Mouse (Mus musculus) C2C12 (cell line): ENCODE results near the gene Kif3c. TPM values are rescaled to one million over a fixed set of nuclear protein-coding genes. Genes with fewer than 3 reads are reported as not detected.

ENCODE experiments used
- H3K27me3 ChIP-seq: one replicate; pipeline ENCODE4 v1.6.1; 2011; ENCODE audit not compliant: control insufficient read depth, insufficient read depth, insufficient read length
- H3K36me3 ChIP-seq: one replicate; pipeline ENCODE4 v1.6.1; 2011; ENCODE audit not compliant: control insufficient read depth, insufficient read depth
- H3K4me3 ChIP-seq: one replicate; pipeline ENCODE4 v1.5.1; 2011; ENCODE audit warnings: mild to moderate bottlenecking, control low read depth; ENCODE audit not compliant: poor library complexity, insufficient read depth, severe bottlenecking
- H3K79me2 ChIP-seq: one replicate; pipeline ENCODE4 v1.6.1; 2011; ENCODE audit not compliant: control insufficient read depth, insufficient read depth
- H3K79me3 ChIP-seq: one replicate; pipeline ENCODE4 v1.6.1; 2011; ENCODE audit warnings: low read depth, control low read depth
- H3ac ChIP-seq: one replicate; pipeline ENCODE3; 2011; ENCODE audit warnings: low read depth; ENCODE audit not compliant: control insufficient read depth, insufficient read length
- CEBPB ChIP-seq: IDR thresholded peaks from one replicate; pipeline ENCODE4 v1.6.1; 2011; ENCODE audit warnings: low read depth, mild to moderate bottlenecking, control low read depth, moderate library complexity
- CTCF ChIP-seq: IDR thresholded peaks from one replicate; pipeline ENCODE4 v1.5.1; 2011; ENCODE audit not compliant: control insufficient read depth, insufficient read depth, insufficient read length
- FOSL1 ChIP-seq: IDR thresholded peaks from one replicate; pipeline ENCODE4 v1.8.0; 2011; ENCODE audit warnings: mild to moderate bottlenecking, low read length; ENCODE audit not compliant: poor library complexity, insufficient read depth, severe bottlenecking
- MAX ChIP-seq: IDR thresholded peaks from one replicate; pipeline ENCODE4 v1.6.1; 2011; ENCODE audit warnings: mild to moderate bottlenecking, control low read depth
- MYOD1 ChIP-seq: IDR thresholded peaks from one replicate; pipeline ENCODE4 v1.6.1; 2011; ENCODE audit warnings: low read depth; ENCODE audit not compliant: control insufficient read depth, insufficient read length
- MYOG ChIP-seq: IDR thresholded peaks from one replicate; pipeline ENCODE4 v1.6.1; 2011; ENCODE audit not compliant: control insufficient read depth, insufficient read length; ENCODE audit errors: extremely low read depth
- USF1 ChIP-seq: IDR thresholded peaks from one replicate; pipeline ENCODE4 v1.6.1; 2011; ENCODE audit warnings: low read depth, mild to moderate bottlenecking, control low read depth, moderate library complexity
- polyA plus RNA-seq: library from polyadenylated mRNA; unstranded; fragments of >200 nt; fragmentation: generic; extraction: Trizol; gene quantifications from one replicate; pipeline ENCODE4 v1.2.1, GENCODE M21; 2012; ENCODE audit warnings: missing spikeins

Kif3c gene
- polyA plus RNA-seq, 1 experiment: 17.4 TPM

DNA sequence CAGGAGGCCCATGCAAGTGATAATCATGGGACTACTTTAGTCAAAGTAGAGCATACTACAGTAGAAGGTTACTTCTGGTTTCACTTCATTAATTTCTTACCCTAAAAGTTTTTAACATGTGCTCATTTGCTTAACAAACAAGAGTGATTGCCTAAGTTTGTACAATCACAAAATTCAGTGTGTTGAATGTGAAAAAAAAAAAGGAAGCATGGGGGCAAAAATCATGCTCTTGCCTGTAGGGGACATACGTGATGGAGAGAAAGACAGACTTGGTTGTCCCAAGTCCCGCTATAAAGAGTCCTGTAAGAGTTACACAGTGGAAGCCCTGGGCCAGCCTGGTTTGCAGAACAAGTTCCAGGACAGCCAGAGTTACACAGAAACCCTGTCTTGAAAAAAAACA lies 4.9 kb upstream of the Kif3c start:
- Histone ChIP-seq H3K79me3 (no peaks in the 10 kb centered on the region), H3K36me3 (no peaks in the 10 kb centered on the region), H3K79me2 (no peaks in the 10 kb centered on the region), H3ac (no peak overlapping the region), H3K27me3 (no peaks in the 10 kb centered on the region), H3K4me3 (no peak overlapping the region)
- TF ChIP-seq CTCF (no peak), FOSL1 (no peak), MAX (no peak), CEBPB (no peak), MYOG (no peak), MYOD1 (no peak), USF1 (no peak)

DNA sequence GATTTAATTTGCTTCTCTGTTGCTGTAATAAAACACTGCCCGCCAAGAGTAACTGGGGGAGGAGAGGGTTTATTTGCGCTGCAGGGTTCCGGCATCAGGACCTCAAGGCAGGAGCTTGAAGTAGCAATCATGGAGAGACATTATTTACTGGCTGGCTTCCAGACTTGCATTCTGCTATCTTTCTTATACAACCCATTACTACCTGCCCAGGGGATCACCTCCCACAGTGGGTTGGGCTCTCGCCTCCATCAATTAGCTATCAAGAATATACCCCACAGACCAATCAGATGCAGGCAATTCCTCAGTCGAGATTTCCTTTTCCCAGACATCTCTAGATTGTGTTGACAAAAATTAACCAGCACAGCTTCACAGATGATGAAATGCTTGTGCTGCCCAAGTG lies 856 bp upstream of the Kif3c start:
- H3K79me3 ChIP-seq: peaks cover 26% of the 10 kb centered on the region
- H3ac ChIP-seq: no peak overlapping the region
- no peak overlapping the region for H3K4me3 ChIP-seq
- no peak for TF ChIP-seq MYOD1
- TF ChIP-seq USF1: no peak
- no peak for TF ChIP-seq CTCF
- TF ChIP-seq CEBPB: no peak
- no peak for TF ChIP-seq FOSL1
- H3K27me3 ChIP-seq: no peaks in the 10 kb centered on the region
- H3K79me2 ChIP-seq: peaks cover 37% of the 10 kb centered on the region
- H3K36me3 ChIP-seq: no peaks in the 10 kb centered on the region

DNA sequence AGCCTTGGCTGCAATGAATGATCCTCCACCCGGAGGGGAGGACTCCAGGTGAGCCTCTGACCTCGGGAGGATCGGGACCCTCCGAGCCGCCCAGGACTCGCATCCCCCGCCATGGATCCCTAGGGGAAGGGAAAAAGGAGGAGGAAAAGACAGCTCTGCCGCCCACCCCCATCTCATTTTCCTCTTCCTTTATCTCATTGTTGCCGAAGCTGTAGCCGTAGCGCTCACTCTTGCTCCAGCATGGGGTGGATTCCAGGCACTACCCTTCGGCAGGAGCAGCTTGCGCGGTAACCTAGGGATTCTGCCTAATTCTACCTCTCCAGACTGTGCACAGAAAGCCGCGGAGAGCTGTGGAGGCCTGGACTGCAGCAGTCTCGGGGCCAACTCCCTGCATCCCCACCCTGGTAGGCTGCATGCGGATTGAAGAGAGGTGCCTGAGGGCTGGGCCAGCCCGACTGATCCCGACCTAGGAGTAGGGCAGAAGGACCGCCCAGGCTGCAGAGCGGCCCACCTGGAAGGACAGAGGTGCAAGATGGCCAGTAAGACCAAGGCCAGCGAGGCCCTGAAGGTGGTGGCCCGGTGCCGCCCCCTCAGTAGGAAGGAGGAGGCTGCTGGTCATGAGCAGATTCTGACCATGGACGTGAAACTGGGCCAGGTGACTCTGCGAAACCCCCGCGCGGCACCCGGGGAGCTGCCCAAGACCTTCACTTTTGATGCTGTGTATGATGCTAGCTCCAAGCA lies 687 bp downstream of the Kif3c start:
- TF ChIP-seq MAX (no peak), CEBPB (no peak), FOSL1 (no peak), MYOG (no peak), MYOD1 (no peak), CTCF (no peak), USF1 (no peak)
- H3ac ChIP-seq: peak overlapping the region; percentile 83

DNA sequence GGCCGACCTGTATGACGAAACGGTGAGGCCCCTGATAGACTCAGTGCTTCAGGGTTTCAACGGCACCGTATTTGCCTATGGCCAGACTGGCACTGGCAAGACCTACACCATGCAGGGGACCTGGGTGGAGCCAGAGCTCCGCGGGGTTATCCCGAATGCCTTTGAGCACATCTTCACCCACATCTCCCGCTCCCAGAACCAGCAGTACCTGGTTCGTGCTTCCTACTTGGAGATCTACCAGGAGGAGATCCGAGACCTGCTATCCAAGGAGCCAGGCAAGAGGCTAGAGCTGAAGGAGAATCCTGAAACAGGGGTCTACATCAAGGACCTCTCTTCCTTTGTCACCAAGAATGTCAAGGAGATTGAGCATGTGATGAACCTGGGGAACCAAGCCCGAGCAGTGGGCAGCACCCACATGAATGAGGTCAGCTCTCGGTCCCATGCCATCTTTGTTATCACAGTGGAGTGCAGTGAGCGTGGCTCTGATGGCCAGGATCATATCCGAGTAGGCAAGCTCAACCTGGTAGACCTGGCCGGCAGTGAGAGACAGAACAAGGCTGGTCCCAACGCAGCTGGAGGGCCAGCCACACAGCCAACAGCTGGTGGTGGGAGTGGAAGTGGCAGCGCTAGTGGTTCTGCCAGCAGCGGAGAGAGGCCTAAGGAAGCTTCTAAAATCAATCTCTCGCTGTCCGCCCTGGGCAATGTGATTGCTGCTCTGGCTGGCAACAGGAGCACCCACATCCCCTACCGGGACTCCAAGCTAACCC lies 1.4 kb downstream of the Kif3c start:
- Histone ChIP-seq H3K79me3 (peaks cover 33% of the 10 kb centered on the region), H3K36me3 (no peaks in the 10 kb centered on the region), H3K27me3 (no peaks in the 10 kb centered on the region), H3K4me3 (peak overlapping the region; percentile 79), H3K79me2 (peaks cover 55% of the 10 kb centered on the region), H3ac (peak overlapping the region; percentile 83)
- no peak for TF ChIP-seq FOSL1
- no peak for TF ChIP-seq MAX

More for the DNA sequence above, 687 bp downstream of the Kif3c start:
- Histone ChIP-seq H3K36me3 (no peaks in the 10 kb centered on the region), H3K27me3 (no peaks in the 10 kb centered on the region), H3K79me2 (peaks cover 52% of the 10 kb centered on the region), H3K4me3 (peak overlapping the region; percentile 79), H3K79me3 (peaks cover 33% of the 10 kb centered on the region)

GRCm38 (mm10) chr12:3366957-3367260 lies 2.0 kb downstream of the Kif3c start:
- peaks cover 57% of the 10 kb centered on the region for H3K79me2 ChIP-seq
- TF ChIP-seq CTCF (no peak), CEBPB (no peak), FOSL1 (no peak), MAX (no peak), USF1 (no peak)
- H3K36me3 ChIP-seq: no peaks in the 10 kb centered on the region
- H3K27me3 ChIP-seq: no peaks in the 10 kb centered on the region
- H3K4me3 ChIP-seq: no peak overlapping the region
- H3K79me3 ChIP-seq: peaks cover 33% of the 10 kb centered on the region
- H3ac ChIP-seq: no peak overlapping the region

DNA sequence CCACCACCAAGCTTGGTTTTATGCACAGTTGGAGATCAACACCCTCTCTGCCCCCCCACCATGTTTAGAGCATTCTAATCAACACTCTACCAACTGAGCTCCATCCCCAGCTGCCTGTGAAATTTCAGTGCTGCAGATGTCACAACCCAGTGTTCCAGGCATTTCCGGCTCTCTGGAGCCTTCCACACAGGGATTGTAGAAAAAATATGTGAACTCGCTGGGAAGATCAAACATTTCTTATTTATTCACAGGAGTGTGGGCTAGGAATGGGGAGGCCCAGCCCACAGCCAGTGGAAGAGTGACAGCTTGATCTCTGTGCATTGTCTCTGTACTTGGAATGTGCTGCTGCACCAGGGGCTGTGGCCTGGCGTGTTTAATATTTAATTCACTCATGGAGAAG lies 3.8 kb downstream of the Kif3c start:
- H3K4me3 ChIP-seq: no peak overlapping the region
- TF ChIP-seq CEBPB (no peak), MAX (no peak), FOSL1 (no peak), USF1 (no peak), MYOD1 (no peak), CTCF (no peak), MYOG (no peak)
- H3K79me2 ChIP-seq: peaks cover 75% of the 10 kb centered on the region

More for the DNA sequence above, 3.8 kb downstream of the Kif3c start:
- Histone ChIP-seq H3ac (no peak overlapping the region), H3K27me3 (no peaks in the 10 kb centered on the region), H3K36me3 (no peaks in the 10 kb centered on the region), H3K79me3 (peaks cover 48% of the 10 kb centered on the region)
